Mouse (Mus musculus) gonadal fat pad, adult 2 months (tissue): ENCODE data around the gene Adgra1. TPM values are rescaled to one million over a fixed set of nuclear protein-coding genes. Genes with fewer than 3 reads are reported as not detected.
A peak's percentile ranks its signal among the peaks of the same experiment; 100 is the strongest.

Experiments
- DNase-seq: peaks from one replicate; pipeline ENCODE4 v3.0.0-alpha.2; 2012; ENCODE audit warnings: low read depth
- polyA plus RNA-seq: library from polyadenylated mRNA; depleted of rRNA; stranded (reverse); fragments of >200 nt; gene quantifications from 2 replicates; pipeline ENCODE4 v1.2.3, GENCODE M21; 2012

Gene Adgra1
- polyA plus RNA-seq, 1 experiment = 0.30 TPM

GRCm38 (mm10) chr7:139850152-139850551, 16.2 kb downstream of the Adgra1 start:
- no peak for DNase-seq

- no peak for DNase-seq
Measured at GRCm38 (mm10) chr7:139850677-139851076, 16.7 kb downstream of the Adgra1 start.

- DNase-seq = no peak
Measured at GRCm38 (mm10) chr7:139851098-139851497, 17.1 kb downstream of the Adgra1 start.

- DNase-seq = no peak
Measured at GRCm38 (mm10) chr7:139855261-139855660, 21.3 kb downstream of the Adgra1 start.

- DNase-seq = peak; percentile 8
Measured at GRCm38 (mm10) chr7:139861411-139861810, 27.4 kb downstream of the Adgra1 start.

GRCm38 (mm10) chr7:139863076-139863475, 29.1 kb downstream of the Adgra1 start:
- no peak for DNase-seq

- DNase-seq = no peak
Measured at GRCm38 (mm10) chr7:139864253-139864652, 30.3 kb downstream of the Adgra1 start.

- DNase-seq = no peak
Measured at GRCm38 (mm10) chr7:139864871-139865270, 30.9 kb downstream of the Adgra1 start.

GRCm38 (mm10) chr7:139871014-139871413, 37.0 kb downstream of the Adgra1 start:
- DNase-seq = no peak

- DNase-seq = no peak
Measured at GRCm38 (mm10) chr7:139877167-139877792, 43.3 kb downstream of the Adgra1 start.

GRCm38 (mm10) chr7:139878122-139878521, 44.1 kb downstream of the Adgra1 start:
- DNase-seq = no peak

- DNase-seq = no peak
Measured at GRCm38 (mm10) chr7:139878621-139879020, 44.6 kb downstream of the Adgra1 start.

GRCm38 (mm10) chr7:139883545-139883944, 49.6 kb downstream of the Adgra1 start:
- no peak for DNase-seq

GRCm38 (mm10) chr7:139891779-139892178, 57.8 kb downstream of the Adgra1 start:
- DNase-seq = no peak

GRCm38 (mm10) chr7:139894655-139895557, 60.9 kb downstream of the Adgra1 start, which contains the start of gene Kndc1:
Gene Kndc1 (plus strand): TSS chr7:139894696.
- DNase-seq = no peak

GRCm38 (mm10) chr7:139896271-139896670, 62.3 kb downstream of the Adgra1 start:
- no peak for DNase-seq

- DNase-seq = no peak
Measured at GRCm38 (mm10) chr7:139896796-139897195, 62.8 kb downstream of the Adgra1 start.

- no peak for DNase-seq
Measured at GRCm38 (mm10) chr7:139898606-139899005, 64.6 kb downstream of the Adgra1 start.

GRCm38 (mm10) chr7:139899505-139899904, 65.5 kb downstream of the Adgra1 start:
- DNase-seq = no peak

- no peak for DNase-seq
Measured at GRCm38 (mm10) chr7:139900456-139900855, 66.5 kb downstream of the Adgra1 start.

- DNase-seq = no peak
Measured at GRCm38 (mm10) chr7:139900896-139901295, 66.9 kb downstream of the Adgra1 start.

- DNase-seq = no peak
Measured at GRCm38 (mm10) chr7:139901981-139902380, 68.0 kb downstream of the Adgra1 start.

- DNase-seq = no peak
Measured at GRCm38 (mm10) chr7:139905261-139905660, 71.3 kb downstream of the Adgra1 start.
